Mouse (Mus musculus): ENCODE measurements around the gene Cradd.

Gene Cradd

GRCm38 (mm10) chr10:95269151-95269550 lies 54.8 kb downstream of the Cradd start:
- no peak for DNase-seq (ENCODE audit: low read depth)

- no peak for DNase-seq (ENCODE audit: low read depth)
These were observed 55.6 kb downstream of the Cradd start for GRCm38 (mm10) chr10:95268366-95268765.

GRCm38 (mm10) chr10:95266983-95267382 lies 57.0 kb downstream of the Cradd start:
- no peak for DNase-seq (ENCODE audit: low read depth)

- DNase-seq (ENCODE audit: low read depth), result no peak
These were observed 57.7 kb downstream of the Cradd start for GRCm38 (mm10) chr10:95266041-95266762.

- no peak for DNase-seq (ENCODE audit: low read depth)
These were observed 58.4 kb downstream of the Cradd start for GRCm38 (mm10) chr10:95265576-95265975.

DNA sequence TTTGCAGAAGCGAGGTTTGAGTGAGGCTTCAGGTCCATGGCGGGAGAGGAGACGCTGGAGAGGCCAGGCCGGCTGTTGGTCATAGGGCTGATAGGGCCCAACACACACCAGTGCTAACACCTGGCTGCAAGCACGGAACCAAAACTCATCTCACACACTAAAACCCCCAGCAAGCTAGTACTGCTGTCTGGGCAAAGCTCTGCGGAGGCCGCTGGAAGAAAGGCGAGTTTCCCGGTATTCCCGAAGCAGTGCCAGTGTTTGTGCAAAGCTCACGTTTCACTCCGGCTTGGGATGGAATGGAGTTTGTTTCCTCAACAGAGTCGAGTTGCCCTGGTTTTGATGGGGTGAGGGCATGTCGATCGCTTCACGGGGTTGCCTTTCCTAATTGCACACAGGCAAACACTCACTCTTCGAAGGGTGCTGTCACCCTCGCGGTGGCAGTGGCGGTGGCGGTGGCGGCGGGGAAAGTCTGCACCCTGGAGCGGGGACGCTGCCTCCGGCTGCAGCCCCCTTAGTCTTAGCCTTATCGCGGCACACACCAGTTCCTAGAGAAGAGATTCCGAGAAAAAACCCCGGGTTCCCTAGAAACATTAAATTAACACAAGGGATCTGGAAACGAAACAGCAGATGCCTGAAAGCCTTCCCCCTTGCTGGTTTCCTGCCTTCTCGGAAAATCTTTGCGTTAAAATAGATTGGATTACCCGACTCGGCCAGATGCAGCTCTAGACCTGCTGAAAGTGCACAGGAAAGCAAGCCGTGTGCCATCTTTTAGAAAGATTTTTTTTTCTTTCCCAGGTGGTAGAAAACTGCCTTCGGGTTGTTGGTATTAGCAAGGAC lies 59.2 kb downstream of the Cradd start:
- peak; percentile 58 for DNase-seq (ENCODE audit: low read depth)

DNA sequence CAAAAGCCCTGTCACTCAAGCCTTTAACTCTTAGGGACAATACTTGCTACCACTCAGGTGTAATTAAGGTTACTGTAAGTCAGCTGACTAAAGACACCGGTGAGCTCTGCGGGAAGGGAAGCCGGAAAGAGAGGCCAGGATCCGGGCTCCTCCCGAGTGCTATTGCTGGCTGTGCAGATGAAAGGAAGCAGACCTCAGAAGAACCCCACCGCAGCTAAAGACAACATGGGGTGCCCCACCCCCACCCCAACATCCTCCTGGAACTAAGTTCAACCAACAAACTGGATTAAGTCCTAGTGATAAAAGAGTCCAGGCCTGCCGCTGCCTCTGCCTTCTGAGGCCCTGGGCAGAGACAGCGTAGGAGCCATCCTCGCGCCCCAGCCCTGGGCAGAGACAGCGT lies 61.5 kb downstream of the Cradd start:
- DNase-seq (ENCODE audit: low read depth), result no peak

GRCm38 (mm10) chr10:95261279-95261678 lies 62.7 kb downstream of the Cradd start:
- DNase-seq (ENCODE audit: low read depth), result no peak

GRCm38 (mm10) chr10:95260420-95260819 lies 63.5 kb downstream of the Cradd start:
- no peak for DNase-seq (ENCODE audit: low read depth)

DNA sequence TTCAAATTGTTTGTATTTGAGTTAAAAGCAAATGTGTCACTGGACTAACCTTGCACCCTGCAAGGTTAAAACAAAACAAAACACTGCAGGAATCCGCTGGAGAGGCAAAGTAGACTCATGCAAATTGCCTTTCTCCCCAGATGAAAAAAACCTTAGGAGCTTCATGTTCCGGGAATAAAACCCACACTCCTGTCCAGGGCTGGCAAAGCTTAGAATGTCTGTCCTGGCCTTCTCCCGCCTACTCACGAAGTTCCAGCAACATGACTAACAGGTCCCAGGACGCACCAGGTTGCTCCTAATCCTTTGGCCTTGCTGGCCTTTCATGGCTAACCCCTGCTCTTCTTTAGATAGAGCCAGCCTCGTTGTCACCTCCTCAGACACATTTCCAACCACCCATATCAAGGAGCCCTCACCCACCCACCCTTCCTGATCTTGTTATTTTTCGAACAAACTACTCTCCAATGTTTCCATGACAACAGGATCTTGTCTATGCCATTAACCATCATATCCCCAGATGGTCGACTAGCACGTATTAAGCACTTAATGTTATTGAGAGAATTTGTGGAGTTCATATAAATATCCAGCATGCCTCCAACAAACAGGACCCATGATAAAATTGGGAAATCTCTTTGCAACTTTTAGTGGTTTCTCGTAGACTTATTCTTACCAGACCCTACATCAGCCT lies 65.3 kb downstream of the Cradd start:
- no peak for DNase-seq (ENCODE audit: low read depth)

DNA sequence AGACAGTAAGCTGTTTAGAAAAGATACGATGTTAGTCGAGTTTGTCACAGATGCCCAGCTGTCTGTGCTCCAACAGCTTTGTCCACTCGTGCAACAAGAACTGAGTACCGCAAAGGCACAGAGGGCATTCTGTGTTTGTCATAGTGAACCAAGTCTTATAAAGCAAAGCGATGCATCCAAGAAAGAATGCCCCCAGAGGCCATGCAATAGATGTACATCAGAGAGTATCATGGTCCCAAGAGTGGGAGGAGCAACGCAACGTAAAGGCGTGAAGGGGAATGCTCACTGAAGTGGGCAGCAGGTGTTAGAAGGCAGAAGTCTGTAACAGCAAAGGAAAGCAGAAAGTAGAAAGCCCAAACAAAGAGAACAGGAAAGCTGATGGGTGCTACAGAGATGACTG lies 66.0 kb downstream of the Cradd start:
- no peak for DNase-seq (ENCODE audit: low read depth)

- DNase-seq (ENCODE audit: low read depth), result no peak
These were observed 67.8 kb downstream of the Cradd start for GRCm38 (mm10) chr10:95256095-95256494.

- no peak for DNase-seq (ENCODE audit: low read depth)
These were observed 68.8 kb downstream of the Cradd start for GRCm38 (mm10) chr10:95255018-95255680.

DNA sequence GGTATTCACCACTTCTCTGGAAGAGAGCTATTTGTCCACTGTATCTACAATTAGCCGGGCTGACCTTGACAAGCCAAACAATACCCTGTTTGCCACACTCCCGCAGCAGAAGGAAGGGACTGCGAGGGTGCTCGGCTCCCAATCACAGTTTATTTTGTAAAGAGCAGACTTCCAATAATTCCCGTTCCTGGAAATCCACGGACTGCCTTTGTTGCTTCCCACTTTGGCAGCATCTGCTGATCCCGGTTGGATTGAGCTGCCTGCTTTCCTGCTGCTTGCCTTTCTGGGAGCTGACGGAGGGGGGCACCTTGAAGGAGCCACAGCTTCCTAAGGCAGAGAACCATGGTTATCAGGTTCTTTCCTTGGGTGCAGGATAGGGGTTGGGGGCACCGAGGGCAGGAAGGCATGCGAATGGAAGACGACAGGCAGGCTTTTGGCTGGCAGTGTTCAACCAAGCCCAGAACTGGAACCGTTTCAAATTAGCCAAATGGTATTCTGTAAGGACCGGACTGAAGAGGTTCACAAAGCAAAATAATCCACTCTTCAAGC lies 69.4 kb downstream of the Cradd start:
- no peak for DNase-seq (ENCODE audit: low read depth)

GRCm38 (mm10) chr10:95254046-95254445 lies 69.9 kb downstream of the Cradd start:
- no peak for DNase-seq (ENCODE audit: low read depth)

DNA sequence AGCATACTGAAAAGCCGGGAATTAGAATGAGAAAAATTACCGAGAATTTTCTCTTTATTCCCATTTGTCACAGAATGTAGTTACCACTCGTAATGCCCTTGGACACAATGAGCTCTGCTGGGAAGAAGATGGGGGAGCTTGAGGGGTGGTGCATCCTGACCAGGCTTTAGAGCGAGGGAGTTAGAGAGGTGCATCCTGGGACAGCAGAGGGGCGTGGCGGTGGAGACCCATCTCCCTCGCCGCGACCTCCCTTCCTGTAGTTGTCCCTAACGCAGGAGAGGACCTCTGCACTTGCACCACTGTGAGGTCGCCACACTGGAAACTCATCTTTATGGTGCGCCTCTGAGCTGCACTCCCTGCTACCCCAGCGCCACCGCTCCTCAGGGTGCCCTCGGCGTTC lies 72.3 kb downstream of the Cradd start:
- no peak for DNase-seq (ENCODE audit: low read depth)

- no peak for DNase-seq (ENCODE audit: low read depth)
These were observed 75.6 kb downstream of the Cradd start for GRCm38 (mm10) chr10:95248362-95248761.

DNA sequence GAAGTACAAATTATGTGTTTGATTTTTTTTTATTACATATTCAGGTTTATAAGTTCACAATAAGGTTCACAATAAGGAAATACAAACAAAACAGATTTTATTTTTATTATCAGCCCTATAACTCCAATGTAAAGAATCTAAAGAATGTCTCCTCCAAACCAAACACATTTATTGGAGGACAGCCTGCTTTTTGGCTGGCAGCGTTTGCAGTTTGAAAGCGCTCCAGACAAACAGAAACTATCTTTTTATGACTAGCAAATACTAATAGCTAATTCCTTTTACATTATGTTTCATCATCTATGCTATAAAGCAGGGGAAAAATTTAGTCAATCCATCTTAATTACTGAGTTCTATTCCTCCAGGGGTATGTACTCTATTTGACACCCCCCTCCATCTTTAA lies 77.2 kb downstream of the Cradd start:
- DNase-seq (ENCODE audit: low read depth), result no peak

GRCm38 (mm10) chr10:95245680-95245982 lies 78.3 kb downstream of the Cradd start:
- DNase-seq (ENCODE audit: low read depth), result no peak

DNA sequence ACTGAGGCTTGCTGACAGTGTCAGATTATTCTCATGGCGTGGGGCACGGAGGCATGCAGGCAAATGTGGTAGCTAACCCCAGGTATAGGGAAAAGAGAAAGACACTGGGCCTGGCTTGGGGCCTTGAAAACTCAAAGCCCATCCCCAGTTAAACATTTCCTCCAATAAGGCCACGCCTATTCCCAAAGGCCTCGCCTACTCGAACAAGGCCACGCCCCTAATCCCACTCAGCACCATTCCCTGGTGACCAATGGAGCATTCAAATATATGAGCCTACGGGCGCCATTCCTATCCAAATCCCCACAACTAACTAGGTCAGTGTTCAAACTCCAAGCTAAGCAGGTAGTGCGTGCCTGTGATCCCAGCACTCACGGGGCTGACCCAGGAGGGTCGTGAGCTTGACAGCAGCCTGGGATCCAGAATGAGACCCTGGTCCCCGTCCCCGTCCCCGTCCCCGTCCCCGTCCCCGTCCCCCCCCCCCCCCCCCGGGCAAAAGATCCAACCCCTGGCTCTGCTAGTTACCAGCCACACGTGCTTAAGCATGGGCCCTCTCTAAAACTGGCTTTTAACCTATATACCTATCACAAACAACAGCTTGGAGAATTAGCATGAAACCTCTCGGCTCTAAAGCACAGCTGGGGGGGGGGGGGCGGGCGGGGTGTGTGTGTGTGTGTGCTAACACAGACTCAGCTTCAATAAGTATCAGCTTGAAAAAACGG lies 78.8 kb downstream of the Cradd start:
- DNase-seq (ENCODE audit: low read depth), result no peak

Data from c-Kit-positive CD71-negative TER-119-negative erythroid progenitor cells, embryonic 14.5 days (primary cell).